Mouse (Mus musculus) liver, postnatal 0 days (tissue): ENCODE measurements around the gene Dad1.

Experiments
- CTCF ChIP-seq: sonication (generic); IDR thresholded peaks from 2 replicates; pipeline ENCODE4 v1.5.1; 2016; ENCODE audit warnings: antibody characterized with exemption, low read depth
- EP300 ChIP-seq: IDR thresholded peaks from 2 replicates; pipeline ENCODE4 v1.6.1; 2016; ENCODE audit warnings: antibody characterized with exemption, low read depth, mild to moderate bottlenecking

DNA sequence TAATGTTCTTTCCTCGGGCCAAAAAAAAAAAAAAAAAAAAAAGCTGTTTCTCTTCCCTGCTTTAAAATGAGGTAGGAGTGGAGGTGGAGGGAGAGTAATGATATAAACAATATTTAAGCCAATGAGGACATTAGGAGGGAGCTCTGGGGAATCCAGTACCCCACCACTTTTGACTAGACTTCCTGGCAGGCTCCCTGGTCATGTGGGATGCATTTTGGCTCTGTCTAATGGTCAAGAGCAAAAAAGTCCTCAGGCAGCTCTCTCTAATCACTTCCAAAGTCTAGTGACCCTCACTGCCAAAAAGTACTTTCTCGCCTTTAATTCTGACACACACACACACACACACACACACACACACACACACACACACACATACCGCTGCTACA, 61.4 kb downstream of the Dad1 start:
- TF ChIP-seq CTCF (no peak), EP300 (no peak)
